Mouse (Mus musculus): ENCODE results near the gene Olfr1262.

- TF ChIP-seq CTCF (IDR thresholded peaks at IDR 0.05; ENCODE audit: borderline replicate concordance, control insufficient read depth, extremely low read depth, insufficient read depth, low read length, poor library complexity) (no peak), POLR2A (IDR thresholded peaks at IDR 0.05; ENCODE audit: control insufficient read depth, extremely low read depth, insufficient read depth, low read length, poor library complexity) (no peak)
Observed at GRCm38 (mm10) chr2:90011831-90012230, 11.9 kb downstream of the Olfr1262 start, which contains the start of gene Olfr1263.
